Mouse (Mus musculus) forebrain, embryonic 11.5 days (tissue): ENCODE data around the gene Slc25a4. TPM values are rescaled to one million over a fixed set of nuclear protein-coding genes. Genes with fewer than 3 reads are reported as not detected.

Experiments used
- ATAC-seq: fragments of 200-750 bp; cut with Nextera tagmentation; replicated peaks from 2 replicates; pipeline ENCODE4 v1.8.0; 2017; ENCODE audit warnings: moderate TSS enrichment; ENCODE audit not compliant: low FRiP score
- DNase-seq: peaks from one replicate; pipeline ENCODE4 v3.0.0-alpha.2; 2017; ENCODE audit warnings: low spot score
- H3K27ac ChIP-seq: fragments of 300-500 bp; sonication (generic); 2 replicates; pipeline ENCODE4 v1.5.1; 2014; ENCODE audit warnings: low read depth, low read length
- H3K27me3 ChIP-seq: fragments of 300-500 bp; sonication (generic); 2 replicates; pipeline ENCODE4 v1.6.1; 2014; ENCODE audit warnings: mild to moderate bottlenecking, low read length, mixed read lengths; ENCODE audit not compliant: control insufficient read depth, insufficient read depth
- H3K36me3 ChIP-seq: fragments of 300-500 bp; sonication (generic); 2 replicates; pipeline ENCODE4 v1.6.1; 2014; ENCODE audit warnings: mild to moderate bottlenecking, low read length, moderate library complexity, mixed read lengths; ENCODE audit not compliant: control insufficient read depth, insufficient read depth
- H3K4me1 ChIP-seq: fragments of 300-500 bp; sonication (generic); replicated peaks from 2 replicates; pipeline ENCODE4 v1.6.1; 2014; ENCODE audit warnings: low read length, mixed read lengths; ENCODE audit not compliant: control insufficient read depth, insufficient read depth
- H3K4me2 ChIP-seq: fragments of 300-500 bp; sonication (generic); 2 replicates; pipeline ENCODE4 v1.6.1; 2014; ENCODE audit warnings: low read depth, mild to moderate bottlenecking, low read length, moderate library complexity, mixed read lengths; ENCODE audit not compliant: severe bottlenecking
- H3K4me3 ChIP-seq: fragments of 300-500 bp; sonication (generic); 2 replicates; pipeline ENCODE4 v1.5.1; 2014; ENCODE audit warnings: low read depth, low read length
- H3K9ac ChIP-seq: fragments of 300-500 bp; sonication (generic); 2 replicates; pipeline ENCODE4 v1.6.1; 2014; ENCODE audit warnings: low read length
- H3K9me3 ChIP-seq: fragments of 300-500 bp; sonication (generic); 2 replicates; pipeline ENCODE4 v1.6.1; 2016; ENCODE audit warnings: low read length, mixed read lengths; ENCODE audit not compliant: control insufficient read depth
- WGBS: fragments of 180-500 bp; shearing (Covaris S2); extraction: QIAGEN DNeasy Blood & Tissue Kit; methylation state at CpG from one replicate; pipeline ENCODE4 v1.1.7; 2014; 5-methylcytosine and 5-hydroxymethylcytosine counted together
- polyA plus RNA-seq: library from polyadenylated mRNA; unstranded; fragments of >200 nt; fragmentation: Nextera tagmentation; extraction: Ambion mirVana; gene quantifications from 2 replicates; pipeline ENCODE4 v1.2.1, GENCODE M21; 2014

Gene Slc25a4
- polyA plus RNA-seq = 417 and 429 TPM in 2 replicates

DNA sequence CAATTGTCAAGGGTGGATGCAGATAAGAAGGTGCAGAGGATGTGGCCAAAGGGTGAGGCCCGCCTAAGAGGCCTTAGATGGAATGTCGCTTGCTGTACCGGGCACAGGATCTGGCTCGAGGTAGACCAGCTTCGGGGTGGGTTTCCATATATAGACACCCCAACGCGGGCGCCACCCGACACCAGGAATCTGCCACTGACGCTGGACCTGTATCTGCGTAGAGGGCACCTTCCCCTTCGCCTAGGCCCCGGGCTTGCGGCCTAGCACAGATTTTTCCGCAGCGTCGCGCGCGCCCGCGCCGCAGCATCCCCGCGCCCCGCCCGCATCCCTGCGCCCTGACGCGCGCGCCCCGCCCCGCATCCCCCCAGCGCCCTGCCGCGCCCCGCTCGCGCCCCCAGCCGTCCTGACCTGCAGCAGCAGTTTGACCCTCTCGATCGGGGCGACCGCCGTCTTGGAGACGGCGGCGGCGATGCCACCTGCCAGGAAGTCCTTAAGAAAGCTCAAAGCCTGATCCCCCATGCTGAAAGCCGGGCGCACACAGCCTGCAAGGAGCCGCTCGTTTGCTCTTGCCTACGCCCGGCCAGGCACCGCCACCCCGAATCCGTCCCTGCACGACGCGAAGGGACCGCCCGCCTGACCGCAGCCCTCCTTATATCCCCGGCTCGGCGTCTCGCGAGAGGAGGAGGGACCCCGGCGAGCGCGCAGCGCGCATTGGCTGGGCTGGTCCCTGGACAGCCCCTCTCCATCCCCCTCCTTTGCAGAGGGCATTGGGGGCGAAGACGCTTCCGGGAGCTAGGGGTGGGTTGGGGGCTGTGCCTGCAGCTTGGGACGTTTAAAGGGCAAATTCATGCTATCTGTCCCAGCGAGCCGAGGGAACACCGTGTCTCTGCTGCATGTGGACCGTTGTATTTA, at the start of gene Slc25a4:
TSS of gene Slc25a4 (minus strand) at position 881 of the 912 bp plus-strand sequence.
- H3K9me3 ChIP-seq = no peaks in the 10 kb centered on the region
- peaks cover 6% of the 10 kb centered on the region for H3K4me1 ChIP-seq
- H3K4me2 ChIP-seq = peak within 1 kb of the TSS; percentile 85
- ATAC-seq = peak; percentile 99
- H3K27ac ChIP-seq = peak within 1 kb of the TSS; percentile 92
- H3K27me3 ChIP-seq = 0 out of 2 replicates have a peak, but pooled peaks cover 2% of the 10 kb centered on the region
- H3K36me3 ChIP-seq = peaks cover 8% of the 10 kb centered on the region
- peak within 1 kb of the TSS; percentile 95 for H3K9ac ChIP-seq
- peak; percentile 98 for DNase-seq
- H3K4me3 ChIP-seq = peak within 1 kb of the TSS; percentile 80
- under 1% methylated on average over 81 of the region's 84 CpGs for WGBS

DNA sequence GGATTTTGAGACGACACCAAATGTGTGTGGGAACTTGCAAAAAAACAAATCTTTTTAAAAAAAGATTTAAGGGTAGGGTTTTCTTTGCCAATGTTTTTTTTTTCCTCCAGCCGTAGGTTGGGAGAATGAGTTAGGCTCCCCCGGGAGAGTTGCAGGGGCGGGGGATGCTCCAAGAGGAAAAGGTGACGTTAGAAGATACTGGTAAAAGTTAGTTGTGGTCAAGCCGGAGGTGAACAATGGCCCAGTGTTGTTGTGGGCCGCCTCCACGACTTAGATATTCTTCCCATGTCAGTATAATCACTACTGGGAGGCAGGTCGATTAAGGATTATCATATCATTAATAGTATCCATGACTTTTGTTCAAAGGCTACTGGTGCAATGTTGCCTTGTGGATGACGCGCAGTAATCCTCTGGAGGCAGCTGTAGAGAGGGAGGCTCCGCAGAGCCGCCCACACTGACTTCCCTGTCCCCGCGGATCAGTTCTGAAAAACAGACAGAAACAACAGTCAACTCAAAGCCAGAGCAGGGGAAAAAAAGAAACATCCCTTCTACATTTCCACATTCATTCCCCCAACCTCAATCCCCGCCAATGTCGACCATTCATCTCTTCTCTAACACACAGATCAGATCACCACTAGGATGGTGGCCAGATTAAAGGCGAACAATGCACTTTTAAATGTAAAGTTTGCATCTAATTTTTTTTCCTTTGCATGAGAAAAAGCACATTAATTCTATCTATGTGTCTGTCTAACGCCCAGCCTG, 47.0 kb upstream of the Slc25a4 start:
- H3K4me1 ChIP-seq = no peaks in the 10 kb centered on the region
- H3K36me3 ChIP-seq = no peaks in the 10 kb centered on the region
- no peak overlapping the region for H3K9ac ChIP-seq
- no peak overlapping the region for H3K4me2 ChIP-seq
- DNase-seq (no peak), ATAC-seq (no peak)
- H3K4me3 ChIP-seq = no peak overlapping the region
- H3K27me3 ChIP-seq = no peaks in the 10 kb centered on the region
- WGBS = 25% methylated on average over 19 of the region's 19 CpGs
- H3K9me3 ChIP-seq = no peaks in the 10 kb centered on the region
- H3K27ac ChIP-seq = no peak overlapping the region

DNA sequence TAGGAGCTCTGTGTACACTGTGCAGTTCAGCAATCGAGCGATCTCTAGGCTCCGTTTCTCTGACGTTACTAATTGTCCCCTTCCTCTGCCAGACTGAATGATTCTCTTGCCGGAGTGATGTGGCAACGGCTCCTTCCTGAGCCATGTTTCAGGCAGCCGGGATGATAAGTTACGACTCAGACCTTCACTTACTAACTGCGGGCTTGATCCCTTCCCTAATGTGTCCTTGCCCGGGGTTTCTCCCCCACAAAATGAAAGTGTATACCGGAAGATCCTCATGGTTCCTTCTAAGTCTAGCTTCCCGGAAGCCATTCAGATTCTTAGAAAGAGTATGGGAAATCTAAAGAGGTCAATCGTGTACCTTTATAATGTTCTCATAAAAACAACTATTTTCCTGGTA, 41.4 kb upstream of the Slc25a4 start:
- Histone ChIP-seq H3K9ac (no peak overlapping the region), H3K27ac (no peak overlapping the region), H3K4me1 (no peaks in the 10 kb centered on the region; the same call in 1 of the 2 replicates), H3K9me3 (no peaks in the 10 kb centered on the region), H3K4me2 (no peak overlapping the region), H3K27me3 (no peaks in the 10 kb centered on the region; the same call in 1 of the 2 replicates), H3K36me3 (no peaks in the 10 kb centered on the region), H3K4me3 (no peak overlapping the region)
- 83% methylated on average over 13 of the region's 13 CpGs for WGBS
- no peak for ATAC-seq
- DNase-seq = no peak

DNA sequence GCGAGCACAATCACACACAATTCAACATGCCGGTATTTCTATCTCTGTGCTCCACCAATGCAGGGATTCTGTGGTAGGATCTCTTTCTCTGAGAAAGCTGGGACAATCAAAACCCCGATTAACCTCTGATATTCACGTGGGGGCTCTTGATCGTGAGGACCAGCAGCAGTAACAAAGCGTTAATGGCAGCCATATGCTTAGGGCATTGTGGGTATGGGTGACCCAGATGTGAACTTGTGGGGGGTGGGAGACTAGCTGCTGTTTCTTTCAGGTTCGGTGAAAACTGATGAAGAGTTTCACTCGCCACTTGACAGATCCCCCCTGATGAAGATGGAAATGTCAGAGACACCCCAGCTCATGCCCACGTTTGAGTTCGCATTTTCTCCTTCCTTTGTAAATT, 40.5 kb upstream of the Slc25a4 start:
- Histone ChIP-seq H3K27me3 (no peaks in the 10 kb centered on the region; the same call in 1 of the 2 replicates), H3K4me1 (no peaks in the 10 kb centered on the region; the same call in 1 of the 2 replicates), H3K9ac (no peak overlapping the region), H3K4me2 (0 out of 2 replicates have a peak overlapping the region, but pooled peaks have one; percentile 12), H3K9me3 (no peaks in the 10 kb centered on the region), H3K27ac (no peak overlapping the region), H3K36me3 (no peaks in the 10 kb centered on the region), H3K4me3 (no peak overlapping the region)
- DNase-seq = no peak
- no peak for ATAC-seq
- 41% methylated on average over 10 of the region's 10 CpGs for WGBS

DNA sequence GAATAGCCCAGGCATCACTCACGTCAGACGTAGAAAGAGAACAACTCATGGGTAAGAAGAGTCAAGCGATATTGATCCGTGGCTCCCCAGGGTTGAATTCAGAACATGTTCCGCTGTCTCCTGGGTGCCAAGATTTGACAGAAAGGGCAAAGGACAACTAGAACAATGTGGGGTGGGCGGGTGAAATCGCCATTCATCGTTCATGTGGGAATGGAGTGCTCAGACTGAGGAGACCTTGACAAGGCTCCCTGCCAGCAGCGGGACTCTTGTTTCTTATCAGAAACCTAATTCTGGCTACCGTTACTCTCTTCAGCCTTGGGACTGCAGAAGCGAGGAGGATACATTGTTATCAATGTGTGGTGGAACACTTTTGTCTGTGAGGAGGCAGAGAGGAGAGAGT, 35.3 kb upstream of the Slc25a4 start:
- H3K36me3 ChIP-seq = no peaks in the 10 kb centered on the region
- ATAC-seq (no peak), DNase-seq (no peak)
- no peak overlapping the region for H3K4me2 ChIP-seq
- WGBS = 39% methylated on average over 11 of the region's 11 CpGs
- peaks cover 6% of the 10 kb centered on the region; the same call in 1 of the 2 replicates for H3K4me1 ChIP-seq
- no peaks in the 10 kb centered on the region for H3K9me3 ChIP-seq
- H3K9ac ChIP-seq = no peak overlapping the region
- H3K27me3 ChIP-seq = no peaks in the 10 kb centered on the region; the same call in 1 of the 2 replicates
- H3K27ac ChIP-seq = no peak overlapping the region
- H3K4me3 ChIP-seq = no peak overlapping the region

DNA sequence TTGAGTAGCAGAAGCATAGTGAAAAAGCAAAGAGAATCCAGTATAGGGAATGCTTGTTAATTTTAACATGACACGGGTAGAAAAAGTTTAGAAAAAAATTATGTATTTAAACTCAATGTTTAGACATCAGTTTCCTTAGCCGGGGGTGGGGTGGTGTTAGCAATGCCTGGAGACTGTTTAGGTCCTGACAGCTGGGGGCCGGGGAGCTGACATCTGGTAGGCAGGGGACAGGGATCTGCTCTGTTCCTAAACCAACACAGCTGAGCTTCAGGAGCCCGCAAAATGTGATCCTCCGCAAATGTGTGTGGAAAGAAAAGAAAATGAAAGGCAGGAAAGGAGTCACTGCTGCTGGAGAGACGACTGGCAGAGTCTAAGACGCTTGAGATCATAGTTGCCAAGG, 31.9 kb upstream of the Slc25a4 start:
- DNase-seq (no peak), ATAC-seq (no peak)
- Histone ChIP-seq H3K9ac (no peak overlapping the region), H3K36me3 (no peaks in the 10 kb centered on the region), H3K4me2 (no peak overlapping the region), H3K9me3 (no peaks in the 10 kb centered on the region), H3K4me3 (no peak overlapping the region), H3K4me1 (peaks cover 6% of the 10 kb centered on the region; the same call in 1 of the 2 replicates), H3K27ac (no peak overlapping the region), H3K27me3 (peaks cover 2% of the 10 kb centered on the region; the same call in 1 of the 2 replicates)
- WGBS = 54% methylated on average over 7 of the region's 7 CpGs

DNA sequence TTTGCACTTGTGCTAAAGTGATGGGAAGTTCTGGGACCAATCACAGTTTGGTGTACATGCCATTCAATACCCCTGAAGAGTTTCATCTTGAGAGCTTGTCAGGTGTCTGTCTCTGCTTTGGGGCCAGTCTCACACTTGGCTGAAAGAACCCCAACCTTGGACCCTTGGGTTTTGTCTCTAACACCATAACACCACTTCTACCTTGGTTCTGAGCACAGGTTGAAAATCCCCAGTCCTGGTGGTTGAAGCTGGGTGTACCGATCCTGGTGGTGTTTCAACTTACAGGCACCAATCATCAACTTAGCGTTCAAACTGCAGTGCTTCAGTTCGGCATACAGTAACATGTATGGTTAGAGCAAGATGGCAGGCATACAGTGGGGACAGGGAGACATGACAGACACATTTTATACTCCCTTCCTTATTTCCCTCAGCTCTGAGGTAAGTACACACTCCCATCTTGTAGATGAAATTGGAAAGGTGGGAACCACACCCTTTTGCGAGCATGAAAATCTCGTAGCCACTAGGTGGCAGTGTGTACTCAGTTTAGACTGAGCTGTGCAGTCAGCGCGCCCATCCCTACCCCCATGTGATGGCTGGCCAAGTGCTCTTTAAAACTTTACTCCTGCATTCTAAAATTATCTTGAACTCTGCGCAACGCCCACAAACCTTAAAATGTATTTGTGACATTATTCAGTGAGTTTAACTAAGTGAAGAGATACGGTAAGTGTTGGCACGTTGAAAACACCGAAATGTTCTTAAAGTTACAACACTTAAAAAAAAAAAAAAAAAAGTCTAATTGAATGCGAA, 30.7 kb upstream of the Slc25a4 start:
- H3K4me1 ChIP-seq = peaks cover 6% of the 10 kb centered on the region; the same call in 1 of the 2 replicates
- peak; percentile 86 for DNase-seq
- 34% methylated on average over 13 of the region's 13 CpGs for WGBS
- no peaks in the 10 kb centered on the region for H3K36me3 ChIP-seq
- H3K9ac ChIP-seq = no peak overlapping the region
- ATAC-seq = peak; percentile 58; the same call in 1 of the 2 replicates
- peaks cover 2% of the 10 kb centered on the region; the same call in 1 of the 2 replicates for H3K27me3 ChIP-seq
- no peak overlapping the region for H3K4me3 ChIP-seq
- H3K27ac ChIP-seq = no peak overlapping the region
- H3K9me3 ChIP-seq = no peaks in the 10 kb centered on the region
- no peak overlapping the region for H3K4me2 ChIP-seq
